Mouse (Mus musculus) T-helper 2 cell (primary cell): ENCODE data around the gene Fut2.

Source experiments
- in situ Hi-C: fragments of 300-600 bp; cut with MboI, MseI; formaldehyde crosslinking; loops from one replicate; pipeline ENCODE4 v1.15.1; 2025; ENCODE audit warnings: high pct_unique_total_duplicates

Gene Fut2

DNA sequence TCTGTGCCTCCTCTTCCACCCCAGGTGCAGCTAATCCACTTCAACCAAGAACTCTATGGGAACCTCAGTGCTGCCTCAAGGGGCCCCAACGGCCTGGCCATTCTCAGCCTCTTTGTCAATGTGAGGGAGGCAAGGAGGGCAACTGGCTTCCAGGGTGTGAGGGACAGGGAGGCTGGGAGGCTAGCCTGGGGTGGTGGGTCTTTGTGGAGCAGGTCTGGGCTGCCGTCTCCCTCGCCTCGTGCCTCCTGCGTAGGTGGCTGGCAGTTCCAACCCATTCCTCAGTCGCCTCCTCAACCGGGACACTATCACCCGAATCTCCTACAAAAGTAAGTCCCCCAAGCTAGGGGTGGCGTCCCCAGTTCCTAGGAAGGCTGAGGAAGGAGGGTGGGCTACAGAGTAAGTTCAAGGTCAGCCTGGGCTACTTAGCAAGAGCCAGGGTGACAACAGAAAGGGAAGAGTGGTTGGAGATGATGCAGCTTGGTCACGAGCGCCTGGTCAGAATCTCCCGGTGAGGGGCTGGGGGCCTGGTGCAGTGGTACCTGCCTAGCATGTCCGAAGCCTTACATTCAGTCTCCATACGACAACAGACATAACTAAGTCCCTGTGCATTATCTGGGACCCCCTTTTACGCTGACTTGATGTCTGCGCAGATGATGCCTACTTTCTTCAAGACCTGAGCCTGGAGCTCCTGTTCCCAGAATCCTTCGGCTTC, 36.8 kb upstream of the Fut2 start:
- in situ Hi-C loops, result no loop called here

DNA sequence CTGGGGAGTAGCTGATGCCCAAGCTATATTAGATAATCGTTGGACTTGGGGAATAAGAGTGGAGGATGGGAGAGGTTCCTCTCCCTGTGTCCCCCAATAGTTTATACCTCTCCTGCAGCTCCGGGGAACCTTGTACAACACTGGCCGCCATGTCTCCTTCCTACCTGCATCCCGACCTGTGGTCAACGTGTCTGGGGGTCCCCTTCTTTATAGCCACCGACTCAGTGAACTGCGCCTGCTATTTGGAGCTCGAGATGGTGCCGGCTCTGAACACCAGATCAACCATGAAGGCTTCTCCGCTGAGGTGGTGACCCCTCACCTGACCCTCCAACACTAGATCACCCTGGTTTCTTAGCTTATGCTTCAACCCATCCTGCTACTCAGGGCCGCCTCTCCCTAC, 36.1 kb upstream of the Fut2 start:
- in situ Hi-C loops, result no loop called here

DNA sequence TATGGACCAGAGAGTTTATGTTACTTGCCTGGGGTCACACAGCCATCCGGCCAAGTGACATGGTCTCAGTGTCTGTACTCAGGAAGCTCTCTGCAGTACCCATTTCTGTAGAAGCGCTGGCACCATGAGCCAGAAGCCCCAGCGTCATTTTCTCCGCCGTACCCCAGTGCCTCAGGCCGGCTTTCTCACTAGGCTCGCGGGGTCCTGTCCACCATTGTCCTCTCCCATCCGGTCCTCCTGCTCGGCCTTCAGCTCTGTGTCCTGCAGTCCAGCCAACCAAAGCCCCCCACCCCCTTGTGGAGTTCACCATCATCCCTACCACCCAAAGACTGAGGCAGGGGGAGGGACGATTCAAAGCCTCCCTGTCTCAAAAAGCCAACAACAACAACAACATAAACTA, 35.4 kb upstream of the Fut2 start:
- in situ Hi-C loops, result no loop called here

DNA sequence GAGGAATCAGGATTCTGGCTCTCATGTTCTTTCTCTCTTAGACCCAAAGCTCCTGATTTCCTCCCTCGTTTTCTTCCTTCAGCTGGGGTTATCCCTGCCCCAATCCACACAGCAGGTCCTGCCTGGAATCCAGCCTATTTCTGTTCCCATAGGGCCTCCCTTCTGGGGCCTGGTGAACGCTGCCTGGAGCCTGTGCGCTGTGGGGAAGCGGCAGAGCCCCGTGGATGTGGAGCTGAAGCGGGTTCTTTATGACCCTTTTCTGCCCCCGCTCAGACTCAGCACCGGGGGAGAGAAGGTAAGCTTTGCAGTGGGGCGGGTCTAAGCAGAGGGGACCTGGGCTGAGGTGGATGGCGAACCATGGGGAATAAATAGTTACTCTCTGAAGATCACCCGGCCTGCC, 34.9 kb upstream of the Fut2 start:
- in situ Hi-C loops, result no loop called here

DNA sequence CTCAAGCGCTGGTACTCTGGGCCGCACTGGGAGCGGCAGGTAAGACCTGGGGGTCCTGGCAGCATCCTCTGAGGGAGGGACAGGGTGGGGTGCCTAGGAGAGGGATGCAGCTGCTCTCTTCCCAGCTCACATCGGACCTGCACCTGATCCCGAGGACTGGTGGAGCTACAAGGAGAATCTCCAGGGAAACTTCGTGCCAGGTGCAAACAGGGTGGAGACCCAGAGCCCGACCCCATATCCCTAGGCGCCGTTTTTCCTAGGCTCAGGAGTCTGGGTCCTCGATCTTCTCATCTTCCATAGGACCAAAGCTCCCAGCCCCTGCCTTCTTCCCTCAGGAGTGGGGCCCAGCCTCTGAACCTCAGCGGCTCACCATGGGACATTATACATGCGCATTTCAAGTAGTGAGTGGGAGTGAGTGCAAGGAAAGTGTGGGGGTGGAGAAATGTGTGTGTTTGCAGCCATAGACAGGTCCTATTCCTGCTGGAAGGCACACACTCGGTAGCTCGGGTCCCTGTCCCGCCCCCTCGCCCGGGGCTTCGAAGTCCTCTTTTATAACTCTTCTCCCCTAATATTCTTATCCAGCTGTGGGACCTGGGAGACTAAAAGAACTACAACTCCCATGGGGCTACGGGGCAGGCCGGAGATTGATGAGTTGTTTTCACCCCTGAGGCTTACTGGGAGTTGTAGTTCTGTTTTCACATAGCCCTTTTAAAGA, 34.3 kb upstream of the Fut2 start:
- in situ Hi-C loops, result no loop called here

DNA sequence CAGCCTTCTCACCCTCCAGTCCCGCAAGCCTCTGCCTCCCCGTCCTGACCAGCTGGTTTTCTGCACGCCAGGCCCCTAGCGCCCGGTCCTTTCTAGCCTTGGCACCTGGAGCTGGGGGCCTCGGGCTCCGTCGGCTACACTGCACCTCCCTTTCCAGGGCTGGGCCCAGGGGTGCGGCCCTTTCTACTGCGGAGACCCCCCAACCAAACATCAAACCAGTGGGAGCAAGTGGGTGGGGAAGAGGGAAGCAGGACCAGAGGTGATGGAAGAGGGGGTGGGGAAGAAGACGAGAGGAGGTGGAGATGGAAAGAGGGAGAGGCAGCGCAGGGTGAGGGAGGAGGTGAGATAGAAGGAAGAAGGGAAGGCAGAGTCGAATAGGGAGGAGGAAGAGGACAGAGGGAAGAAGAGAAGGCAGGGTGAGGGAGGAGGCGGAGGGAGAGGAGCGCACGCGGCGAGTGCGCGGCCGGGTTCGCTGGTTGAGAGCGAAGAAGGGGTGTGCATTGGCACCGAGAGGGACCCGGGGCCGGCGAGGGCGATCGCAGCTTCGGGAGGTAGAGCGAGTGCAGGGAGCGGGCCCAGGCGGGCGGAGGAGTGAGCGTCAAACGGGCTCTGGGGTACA, 33.4 kb upstream of the Fut2 start, which contains the start of gene Car11:
TSS of gene Car11 (plus strand) at position 321 of the 619 bp plus-strand sequence.
- in situ Hi-C loops, result no loop called here

DNA sequence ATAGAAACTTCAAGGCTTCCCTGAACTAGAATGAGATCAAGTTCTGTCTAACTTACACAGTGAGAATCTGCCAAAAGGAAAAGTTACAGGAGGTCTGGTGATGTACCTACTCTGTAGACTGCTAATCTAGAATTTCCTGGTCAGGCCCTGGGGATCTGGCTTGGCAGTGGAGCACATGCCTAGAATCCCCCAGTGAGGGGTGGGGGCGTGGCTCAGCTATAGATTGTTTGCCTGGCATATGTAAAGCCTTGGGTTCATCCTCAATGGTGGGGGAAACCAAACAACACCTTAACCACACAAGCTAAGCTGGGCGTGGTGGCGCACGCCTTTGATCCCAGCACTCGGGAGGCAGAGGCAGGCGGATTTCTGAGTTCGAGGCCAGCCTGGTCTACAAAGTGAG, 31.7 kb upstream of the Fut2 start:
- in situ Hi-C loops, result no loop called here

DNA sequence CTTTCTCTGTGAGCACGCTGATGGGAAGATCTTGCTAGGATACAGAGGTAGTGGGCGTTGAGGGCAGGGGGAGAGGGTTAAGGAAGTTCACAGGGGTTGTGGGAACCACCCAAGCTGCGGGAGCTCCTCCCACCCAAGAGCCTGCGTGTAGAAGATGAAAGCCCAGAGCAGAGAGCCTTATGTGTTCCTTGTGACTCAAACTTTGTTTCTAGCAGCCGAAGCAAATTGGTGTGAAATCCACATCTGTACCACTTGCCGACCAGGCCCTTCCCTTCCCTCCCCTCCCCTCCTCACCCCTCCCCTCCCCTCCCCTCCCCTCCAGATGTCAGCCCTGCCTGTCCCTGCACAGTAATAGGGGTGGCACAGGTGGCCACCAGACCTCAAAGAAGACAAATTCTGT, 28.9 kb upstream of the Fut2 start:
- in situ Hi-C loops, result no loop called here

DNA sequence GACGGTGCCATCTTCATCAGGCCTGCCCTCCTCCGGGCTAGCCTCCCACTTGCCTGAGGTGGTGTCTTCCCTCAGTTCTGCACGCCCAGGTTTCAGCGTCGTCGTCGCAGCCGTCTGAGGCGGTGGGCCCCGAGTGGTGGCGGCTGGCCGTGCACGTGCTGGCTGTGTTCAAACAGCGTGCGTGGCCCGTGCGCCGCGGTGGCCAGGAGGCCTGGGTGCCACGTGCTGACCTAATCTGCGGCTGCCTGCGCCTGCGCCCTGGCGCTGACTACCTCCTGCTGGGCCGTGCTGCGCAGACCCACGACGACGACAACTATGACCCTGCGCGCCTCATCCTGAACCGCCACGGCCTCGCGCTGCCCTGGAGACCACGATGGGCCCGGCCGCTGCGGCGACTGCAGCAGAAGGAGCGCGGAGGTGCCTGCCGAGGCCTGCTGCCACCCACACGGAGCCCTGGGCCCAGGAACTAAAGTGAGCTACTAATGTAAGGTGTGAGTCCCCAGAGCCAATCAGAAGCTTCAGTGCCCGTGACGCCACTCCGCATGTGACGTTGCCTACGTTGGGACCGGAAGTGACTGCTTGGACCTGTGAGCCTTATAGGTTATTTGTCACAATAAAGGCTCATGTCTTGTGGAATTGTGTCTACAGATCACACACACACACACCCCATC, 27.9 kb upstream of the Fut2 start, which contains the start of gene Sec1:
TSS of gene Sec1 (minus strand) at position 482 of the 671 bp plus-strand sequence.
- in situ Hi-C loops, result no loop called here

DNA sequence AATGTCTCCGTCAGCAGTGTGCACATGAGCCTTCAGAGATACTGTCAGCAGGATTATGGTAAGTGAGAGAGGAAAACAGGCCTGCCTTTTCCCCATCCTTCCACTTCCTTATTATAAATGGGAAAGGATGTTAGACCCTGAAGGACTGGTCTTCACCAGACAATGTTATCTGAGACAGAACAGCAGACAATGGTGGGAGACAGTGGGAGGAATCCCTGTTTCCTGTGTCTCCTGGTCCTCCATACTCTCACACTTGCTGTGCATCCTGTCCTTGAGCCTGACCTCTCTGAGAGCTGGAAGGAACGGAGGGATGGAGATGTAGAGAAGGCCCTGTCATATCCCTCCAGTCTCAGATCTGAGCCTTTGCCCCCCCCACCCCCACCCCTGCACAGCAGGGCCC, 26.2 kb upstream of the Fut2 start:
- in situ Hi-C loops, result no loop called here

DNA sequence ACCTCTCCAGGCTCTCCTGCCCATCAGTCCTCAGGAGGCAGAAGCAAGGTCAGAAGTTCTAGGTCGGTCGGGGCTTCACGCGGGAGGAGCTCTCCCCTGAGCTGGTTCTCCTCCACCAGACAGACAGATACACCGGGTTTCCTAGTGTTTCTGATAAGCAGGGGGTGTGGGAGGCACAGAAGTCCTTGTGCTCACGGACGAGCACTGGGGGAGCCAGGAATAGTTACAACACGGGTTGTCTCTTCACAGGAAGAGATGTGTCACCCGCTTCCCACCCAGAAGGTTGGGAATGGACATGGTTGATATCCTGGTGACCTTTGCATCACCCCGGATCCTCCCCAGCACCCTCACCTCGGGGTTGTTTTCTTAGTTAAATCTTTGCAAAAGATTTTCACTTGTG, 23.6 kb upstream of the Fut2 start:
- in situ Hi-C loops, result no loop called here

DNA sequence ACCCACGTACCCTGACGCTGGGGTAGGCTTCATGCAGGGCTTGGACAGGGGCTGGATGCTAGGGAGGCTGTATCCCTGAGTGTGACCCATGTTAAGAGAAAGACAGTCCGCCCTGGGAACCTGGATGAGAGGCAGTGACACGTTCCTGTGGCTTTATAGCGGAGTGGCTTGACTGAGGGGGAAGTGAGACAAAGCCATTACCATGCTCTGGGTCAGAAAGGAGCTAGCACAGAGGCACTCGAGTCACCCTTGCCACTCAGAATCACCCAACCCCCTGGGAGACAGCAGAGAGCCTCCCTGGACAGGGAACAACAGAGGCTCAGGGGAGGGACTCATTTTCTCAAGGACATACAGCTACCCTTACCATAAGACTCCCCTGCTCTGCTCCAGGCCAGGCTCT, 22.9 kb upstream of the Fut2 start:
- in situ Hi-C loops, result no loop called here

DNA sequence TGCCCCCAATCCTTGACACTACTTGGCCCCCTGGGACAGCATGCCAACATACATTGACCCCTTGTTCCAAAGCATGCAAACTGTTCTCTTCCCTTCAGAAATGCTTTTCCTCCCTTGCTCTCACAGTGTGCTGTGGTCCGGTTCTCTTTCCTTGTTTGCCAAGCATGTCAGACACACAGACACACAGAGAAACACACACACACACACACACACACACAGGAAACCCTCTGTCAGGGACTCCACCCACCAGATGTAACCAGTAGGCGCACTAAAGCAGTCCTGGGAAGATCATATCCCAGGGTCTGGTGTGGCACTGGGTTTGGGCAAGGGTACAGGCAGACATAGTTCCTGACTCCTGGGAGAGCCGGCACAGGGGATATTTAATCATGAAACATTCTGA, 20.6 kb upstream of the Fut2 start:
- in situ Hi-C loops, result no loop called here

DNA sequence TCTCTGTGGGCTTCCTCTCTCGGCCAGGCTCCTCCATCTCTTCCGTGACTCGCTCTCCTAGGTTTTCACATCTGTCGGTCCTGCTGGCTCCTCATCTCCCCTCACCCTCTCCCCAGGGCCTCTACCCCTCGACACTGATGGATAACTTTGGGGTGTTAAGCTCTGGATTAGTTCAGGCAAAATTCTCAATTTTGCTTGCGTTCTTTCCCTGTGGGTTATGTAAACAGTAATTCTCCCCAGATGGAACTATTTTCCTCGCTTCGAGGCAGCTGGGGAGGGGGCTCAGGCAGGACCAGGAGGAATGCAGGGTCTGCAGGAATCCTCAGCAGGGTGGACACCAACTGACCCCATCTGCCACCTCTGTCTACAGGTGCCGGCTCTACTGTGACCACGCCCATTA, 19.6 kb upstream of the Fut2 start:
- in situ Hi-C loops, result no loop called here

DNA sequence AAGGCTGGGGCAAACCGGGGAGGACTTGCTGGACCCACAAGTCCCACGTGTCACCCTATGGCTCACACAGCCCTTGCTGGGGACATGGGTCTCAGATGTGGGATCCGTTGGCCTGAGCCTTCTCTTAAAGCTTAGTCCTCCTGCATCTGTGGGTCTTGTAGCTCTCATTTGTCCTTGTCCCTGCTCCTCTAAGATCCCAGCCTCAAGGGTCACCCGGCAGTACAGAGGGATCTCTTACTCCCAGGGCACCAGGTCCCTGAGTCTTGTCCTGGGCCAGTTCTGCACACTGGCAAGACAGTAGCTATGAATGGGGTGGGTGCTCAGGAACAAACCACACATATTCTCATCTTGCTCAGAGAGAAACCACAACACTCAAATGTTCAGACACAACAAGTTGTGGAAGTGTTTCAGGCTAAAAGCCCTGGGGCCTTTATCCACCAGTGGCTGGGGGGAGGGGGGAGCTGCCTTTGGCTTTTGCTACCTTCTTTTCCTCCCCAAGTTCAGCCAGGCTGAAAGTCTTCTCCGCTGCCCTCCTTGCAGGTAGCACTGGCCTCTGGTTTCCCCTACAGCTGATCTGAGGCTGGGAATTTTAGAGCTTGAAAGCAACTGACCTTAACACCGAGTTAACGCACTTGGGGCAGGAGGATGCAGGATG, 17.3 kb upstream of the Fut2 start, which contains the start of gene Ntn5:
TSS of gene Ntn5 (plus strand) at position 627 of the 655 bp plus-strand sequence.
- in situ Hi-C loops, result no loop called here

DNA sequence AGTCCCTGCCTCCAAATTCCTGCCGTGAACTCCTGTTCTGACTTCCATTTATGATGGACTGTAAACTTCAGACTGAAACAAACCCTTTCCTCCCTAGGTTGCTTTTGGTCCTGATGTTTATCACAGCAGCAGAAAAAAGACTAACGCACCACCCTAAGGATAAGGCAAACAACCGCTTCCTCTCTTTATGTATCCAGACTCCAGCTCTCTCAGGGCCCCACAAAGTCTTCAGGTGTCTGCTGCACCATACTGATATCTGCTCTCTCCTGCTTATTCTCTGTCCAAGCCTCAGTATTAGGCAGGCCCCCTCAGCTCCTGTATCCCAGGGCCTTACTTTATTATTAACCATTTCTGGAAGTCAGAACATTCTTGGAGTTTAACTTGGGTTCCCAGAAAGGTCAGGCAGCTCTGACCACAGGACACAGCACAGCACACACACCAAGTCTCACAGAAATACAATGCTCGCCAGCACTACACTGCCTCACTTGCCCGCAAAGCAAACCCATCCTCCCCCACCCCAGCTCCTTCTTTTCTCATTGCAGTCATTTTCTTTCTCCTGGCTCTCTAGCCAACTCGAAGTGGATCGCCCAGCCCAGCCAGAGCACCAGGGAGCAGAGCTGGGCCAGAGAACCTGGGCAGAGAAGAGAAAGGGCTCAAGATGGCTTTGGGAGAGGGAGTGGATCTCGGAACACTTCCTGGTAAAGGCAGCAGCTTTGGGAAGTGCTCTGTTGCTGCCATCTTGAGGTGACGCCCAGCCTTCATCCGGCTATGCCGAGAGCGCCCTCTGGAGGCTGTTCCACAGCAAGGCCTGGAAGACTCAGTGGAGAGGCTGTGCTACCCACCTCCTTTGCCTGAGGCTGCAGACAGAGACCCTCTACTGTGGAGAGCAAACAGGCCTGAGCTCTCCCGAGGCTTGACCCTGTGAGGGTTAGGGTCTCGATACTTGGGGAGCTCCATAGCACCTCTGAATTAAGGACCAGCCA, 16.2 kb upstream of the Fut2 start:
- in situ Hi-C loops, result no loop called here

DNA sequence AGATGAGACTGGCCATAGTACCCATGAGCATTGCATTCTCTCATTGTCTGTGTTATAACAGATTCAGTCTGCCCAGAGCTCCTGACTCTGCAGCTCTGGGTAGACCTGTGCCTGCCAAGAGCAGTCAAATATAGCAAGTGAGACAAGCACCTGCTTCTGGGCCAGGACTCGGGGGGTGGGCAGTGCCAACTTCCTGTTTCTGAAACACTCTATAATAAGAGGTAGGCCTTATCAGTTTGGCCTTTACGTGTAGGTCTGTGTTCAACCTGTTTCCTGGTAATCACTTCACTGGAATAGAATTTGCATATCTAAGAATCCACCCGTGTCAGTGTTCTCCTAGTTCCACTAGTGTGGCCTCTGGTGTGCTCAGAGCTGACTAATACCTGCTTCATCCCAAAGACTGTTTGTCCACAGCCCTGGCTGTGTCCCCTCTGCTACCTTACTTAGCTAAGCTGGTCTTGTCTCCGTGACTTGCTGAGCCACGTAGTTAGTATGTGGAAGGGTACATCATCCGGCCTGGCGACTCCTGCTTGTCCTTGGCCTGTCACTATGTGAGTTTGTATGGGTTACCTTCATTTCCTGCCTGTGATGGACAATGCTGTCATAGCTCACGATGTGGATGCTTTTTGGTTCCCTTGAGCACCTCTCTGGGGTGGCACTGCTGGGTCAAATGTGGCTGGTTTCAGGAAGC, 15.0 kb upstream of the Fut2 start:
- in situ Hi-C loops, result no loop called here

DNA sequence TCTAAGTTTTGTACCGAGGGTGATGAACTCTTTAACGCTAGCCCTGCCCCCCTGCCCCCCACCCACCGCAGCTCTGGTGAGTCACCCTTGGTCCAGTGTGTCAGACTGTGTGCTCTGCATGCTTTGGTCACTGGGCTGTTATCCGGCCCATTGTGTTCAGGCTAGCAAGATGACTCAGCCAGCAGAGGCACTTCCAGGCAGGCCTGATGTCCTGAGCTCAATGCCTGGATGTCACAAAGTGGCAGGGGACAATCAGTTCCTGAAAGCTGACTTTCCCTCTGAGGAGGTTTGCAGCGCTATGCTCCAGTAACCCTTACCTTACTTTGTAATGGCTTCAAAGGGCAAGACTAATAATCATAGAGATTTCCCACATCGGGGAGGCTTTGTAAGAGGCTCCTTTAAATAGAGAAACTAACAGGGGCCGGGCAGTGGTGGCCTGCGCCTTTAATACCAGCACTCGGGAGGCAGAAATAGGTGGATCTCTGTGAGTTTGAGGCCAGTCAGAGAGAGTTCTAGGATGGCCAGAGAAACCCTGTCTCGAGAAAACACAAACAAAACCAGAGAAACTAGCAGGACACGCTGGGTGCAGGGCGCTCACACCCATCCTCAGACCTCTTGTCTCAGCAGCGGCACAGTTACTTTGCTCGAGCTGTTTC, 13.9 kb upstream of the Fut2 start:
- in situ Hi-C loops, result no loop called here

DNA sequence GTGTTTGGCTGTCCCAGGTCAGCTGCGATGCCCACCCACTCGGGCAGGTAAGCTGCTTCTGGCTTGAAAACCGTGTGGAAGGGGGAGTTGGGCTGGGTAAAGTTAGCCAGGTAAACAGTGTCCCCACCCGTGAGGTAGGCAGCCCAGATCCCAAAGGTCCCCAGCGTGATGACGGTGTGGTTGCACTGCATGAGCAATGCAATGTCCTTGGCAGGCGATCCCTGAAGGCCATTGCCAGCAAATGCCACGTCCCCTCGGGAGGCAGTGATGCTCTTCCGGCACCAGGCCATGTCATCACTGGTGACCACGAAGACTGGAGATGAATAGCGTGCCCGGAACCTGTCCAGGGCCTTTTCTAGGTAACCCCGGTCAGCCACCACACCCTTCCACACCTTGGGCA, 12.3 kb upstream of the Fut2 start:
- in situ Hi-C loops, result no loop called here
